Mouse (Mus musculus): ENCODE results near the gene Crhr1.

DNA sequence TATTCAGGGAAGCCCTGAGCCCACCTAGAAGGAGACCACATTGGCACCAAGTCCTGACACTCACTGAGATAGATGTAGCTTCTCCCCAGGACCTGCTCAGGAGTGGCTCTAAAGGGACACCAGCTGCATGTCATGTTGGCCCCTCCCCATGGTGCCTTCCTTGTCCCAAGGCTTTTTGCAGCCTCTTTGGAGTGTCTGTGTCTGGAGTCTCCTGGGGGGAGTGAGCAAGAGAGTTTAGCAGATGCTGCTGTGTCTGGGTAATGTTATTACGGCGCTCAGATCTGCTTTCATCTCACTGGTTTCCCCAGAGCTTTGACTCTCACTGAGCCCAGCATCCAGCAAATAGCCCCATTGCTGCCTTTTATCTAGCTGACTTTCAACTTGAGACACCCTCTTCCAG is 25.7 kb upstream of the Crhr1 start:
- TF ChIP-seq CTCF (IDR thresholded peaks at IDR 0.05; ENCODE audit: borderline replicate concordance, insufficient read depth, low read depth, low read length) (no peak), POLR2A (IDR thresholded peaks at IDR 0.05; ENCODE audit: borderline replicate concordance, insufficient read depth, low read length) (no peak)

Measured in cerebellum, adult 2 months (tissue).